Mouse (Mus musculus): ENCODE measurements at regions not wholly inside any gene's neighbourhood (a gene's known extent, or its start where the extent isn't known, plus 50 kb on each side); places are given as distances from the start of the nearest gene placed in this dataset.
A peak's percentile ranks its signal among the peaks of the same experiment; 100 is the strongest.
"Not testable (repeated sequence)": the region's sequence is repeated elsewhere in the genome, so short reads cannot be mapped to it uniquely, and the experiment has no call there.

DNA sequence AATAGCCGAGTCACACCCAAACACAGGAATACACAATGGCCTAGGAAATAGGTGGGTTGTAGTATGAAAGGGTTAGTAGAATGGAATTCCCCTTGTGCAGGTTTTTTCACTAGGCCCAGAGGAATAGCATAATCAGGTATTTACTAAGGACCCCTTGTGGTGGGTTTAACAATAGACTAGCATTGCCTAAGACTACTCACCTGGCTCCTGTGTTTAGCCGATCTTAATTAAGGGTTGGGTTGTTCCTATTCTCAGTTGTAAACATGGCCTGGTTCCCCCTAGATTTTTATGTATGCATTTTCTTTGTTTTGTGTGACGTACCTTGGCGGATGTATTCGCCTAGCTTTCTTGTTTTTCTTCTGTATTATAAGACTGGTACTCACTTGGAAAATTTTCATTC lies 90.8 kb upstream of the Srd5a2 start:
- not testable (repeated sequence) for H3K4me1 ChIP-seq (replicated peaks; ENCODE audit: control insufficient read depth in 2 of 2, insufficient read depth in 2 of 2, low read length in 1 of 2); H3K4me3 ChIP-seq (ENCODE audit: insufficient read depth in 1 of 2, low read depth in 2 of 2, low read length in 2 of 2); H3K9ac ChIP-seq (replicated peaks); H3K27ac ChIP-seq; H3K9me3 ChIP-seq (ENCODE audit: control insufficient read depth, low read length); H3K4me2 ChIP-seq (ENCODE audit: low read depth); H3K36me3 ChIP-seq (replicated peaks; ENCODE audit: control insufficient read depth, insufficient read depth, low read depth); DNase-seq (ENCODE audit: low read depth in 3 of 3, low spot score in 3 of 3); ATAC-seq (ENCODE audit: insufficient read depth); H3K27me3 ChIP-seq (ENCODE audit: control insufficient read depth, insufficient read depth, low read length)
- 73% methylated on average over 5 of the region's 5 CpGs for WGBS (ENCODE audit: insufficient replicate concordance)

GRCm38 (mm10) chr17:74134976-74135375 lies 87.3 kb upstream of the Srd5a2 start:
- TF ChIP-seq CTCF (IDR thresholded peaks at IDR 0.05; ENCODE audit: low read depth) (peak; percentile 62), EP300 (IDR thresholded peaks at IDR 0.05; ENCODE audit: low read depth) (no peak)
- Histone ChIP-seq H3K9ac (replicated peaks) (no peak overlapping the region), H3K27me3 (ENCODE audit: control insufficient read depth, insufficient read depth, low read length) (no peaks in the 10 kb centered on the region), H3K4me1 (replicated peaks; ENCODE audit: control insufficient read depth in 2 of 2, insufficient read depth in 2 of 2, low read length in 1 of 2) (no peaks in the 10 kb centered on the region), H3K36me3 (replicated peaks; ENCODE audit: control insufficient read depth, insufficient read depth, low read depth) (no peaks in the 10 kb centered on the region), H3K27ac (no peak overlapping the region), H3K4me2 (ENCODE audit: low read depth) (no peak overlapping the region), H3K9me3 (ENCODE audit: control insufficient read depth, low read length) (no peaks in the 10 kb centered on the region), H3K4me3 (ENCODE audit: insufficient read depth in 1 of 2, low read depth in 2 of 2, low read length in 2 of 2) (no peak overlapping the region)
- no peak for DNase-seq (ENCODE audit: low read depth in 3 of 3, low spot score in 3 of 3)
- WGBS (ENCODE audit: insufficient replicate concordance): 75% methylated on average over 5 of the region's 5 CpGs
- ATAC-seq (ENCODE audit: insufficient read depth): no peak

- Histone ChIP-seq H3K4me3 (ENCODE audit: insufficient read depth in 1 of 2, low read depth in 2 of 2, low read length in 2 of 2) (no peak overlapping the region), H3K36me3 (replicated peaks; ENCODE audit: control insufficient read depth, insufficient read depth, low read depth) (no peaks in the 10 kb centered on the region), H3K27me3 (ENCODE audit: control insufficient read depth, insufficient read depth, low read length) (no peaks in the 10 kb centered on the region), H3K9me3 (ENCODE audit: control insufficient read depth, low read length) (no peaks in the 10 kb centered on the region), H3K9ac (replicated peaks) (no peak overlapping the region), H3K4me1 (replicated peaks; ENCODE audit: control insufficient read depth in 2 of 2, insufficient read depth in 2 of 2, low read length in 1 of 2) (no peaks in the 10 kb centered on the region), H3K4me2 (ENCODE audit: low read depth) (no peak overlapping the region), H3K27ac (no peak overlapping the region)
- DNase-seq (ENCODE audit: low read depth in 3 of 3, low spot score in 3 of 3): no peak
- no peak for TF ChIP-seq CTCF (IDR thresholded peaks at IDR 0.05; ENCODE audit: low read depth)
- TF ChIP-seq EP300 (IDR thresholded peaks at IDR 0.05; ENCODE audit: low read depth): no peak
- ATAC-seq (ENCODE audit: insufficient read depth): no peak
- 55% methylated on average over 5 of the region's 5 CpGs for WGBS (ENCODE audit: insufficient replicate concordance)
Measured at GRCm38 (mm10) chr17:74131534-74131933, 83.8 kb upstream of the Srd5a2 start.

DNA sequence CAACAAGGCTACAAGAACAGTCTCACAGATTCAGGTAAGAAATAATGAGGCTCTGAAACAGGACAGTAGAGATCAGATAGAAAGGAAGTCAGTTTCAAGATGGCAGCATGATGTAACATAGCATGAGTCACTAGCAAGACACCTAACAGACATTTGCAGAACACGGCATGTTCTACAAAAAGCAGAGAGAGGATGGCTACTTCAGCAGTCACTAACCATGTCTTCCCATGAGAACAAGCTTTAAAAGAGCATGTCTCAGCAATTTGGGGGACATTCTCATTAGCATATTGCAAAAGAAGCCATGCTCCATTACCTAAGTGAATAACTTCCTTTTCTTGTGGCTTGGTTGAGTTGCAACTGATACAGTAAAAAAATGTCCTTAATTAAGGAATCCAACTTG lies 75.2 kb upstream of the Srd5a2 start:
- DNase-seq (ENCODE audit: low read depth in 3 of 3, low spot score in 3 of 3) (peak in 1 of 3 experiments; percentile 13), ATAC-seq (ENCODE audit: insufficient read depth) (no peak)
- Histone ChIP-seq H3K4me2 (ENCODE audit: low read depth) (no peak overlapping the region), H3K9me3 (ENCODE audit: control insufficient read depth, low read length) (no peaks in the 10 kb centered on the region), H3K27me3 (ENCODE audit: control insufficient read depth, insufficient read depth, low read length) (no peaks in the 10 kb centered on the region), H3K36me3 (replicated peaks; ENCODE audit: control insufficient read depth, insufficient read depth, low read depth) (no peaks in the 10 kb centered on the region), H3K4me3 (ENCODE audit: insufficient read depth in 1 of 2, low read depth in 2 of 2, low read length in 2 of 2) (no peak overlapping the region), H3K4me1 (replicated peaks; ENCODE audit: control insufficient read depth in 2 of 2, insufficient read depth in 2 of 2, low read length in 1 of 2) (no peaks in the 10 kb centered on the region), H3K9ac (replicated peaks) (no peak overlapping the region), H3K27ac (no peak overlapping the region)
- TF ChIP-seq EP300 (IDR thresholded peaks at IDR 0.05; ENCODE audit: low read depth): no peak
- TF ChIP-seq CTCF (IDR thresholded peaks at IDR 0.05; ENCODE audit: low read depth): no peak
- 65% methylated on average over 1 of the region's 1 CpGs for WGBS (ENCODE audit: insufficient replicate concordance)

GRCm38 (mm10) chr17:74120969-74121368 lies 73.3 kb upstream of the Srd5a2 start:
- Histone ChIP-seq H3K4me2 (ENCODE audit: low read depth) (no peak overlapping the region), H3K27ac (no peak overlapping the region), H3K27me3 (ENCODE audit: control insufficient read depth, insufficient read depth, low read length) (no peaks in the 10 kb centered on the region), H3K4me1 (replicated peaks; ENCODE audit: control insufficient read depth in 2 of 2, insufficient read depth in 2 of 2, low read length in 1 of 2) (no peaks in the 10 kb centered on the region), H3K9me3 (ENCODE audit: control insufficient read depth, low read length) (no peaks in the 10 kb centered on the region), H3K4me3 (ENCODE audit: insufficient read depth in 1 of 2, low read depth in 2 of 2, low read length in 2 of 2) (no peak overlapping the region), H3K9ac (replicated peaks) (no peak overlapping the region), H3K36me3 (replicated peaks; ENCODE audit: control insufficient read depth, insufficient read depth, low read depth) (no peaks in the 10 kb centered on the region)
- DNase-seq (ENCODE audit: low read depth in 3 of 3, low spot score in 3 of 3): no peak
- TF ChIP-seq EP300 (IDR thresholded peaks at IDR 0.05; ENCODE audit: low read depth) (no peak), CTCF (IDR thresholded peaks at IDR 0.05; ENCODE audit: low read depth) (no peak)
- no peak for ATAC-seq (ENCODE audit: insufficient read depth)
- WGBS (ENCODE audit: insufficient replicate concordance): 54% methylated on average over 2 of the region's 2 CpGs

All from liver, embryonic 14.5 days (tissue).